Mouse (Mus musculus) gastrocnemius, postnatal 25 days (tissue): ENCODE measurements at regions not wholly inside any gene's neighbourhood (a gene's known extent, or its start where the extent isn't known, plus 50 kb on each side); places are given as distances from the start of the nearest gene placed in this dataset.

Experiments
- DNase-seq: peaks from one replicate; pipeline ENCODE4 v3.0.0; 2022

DNA sequence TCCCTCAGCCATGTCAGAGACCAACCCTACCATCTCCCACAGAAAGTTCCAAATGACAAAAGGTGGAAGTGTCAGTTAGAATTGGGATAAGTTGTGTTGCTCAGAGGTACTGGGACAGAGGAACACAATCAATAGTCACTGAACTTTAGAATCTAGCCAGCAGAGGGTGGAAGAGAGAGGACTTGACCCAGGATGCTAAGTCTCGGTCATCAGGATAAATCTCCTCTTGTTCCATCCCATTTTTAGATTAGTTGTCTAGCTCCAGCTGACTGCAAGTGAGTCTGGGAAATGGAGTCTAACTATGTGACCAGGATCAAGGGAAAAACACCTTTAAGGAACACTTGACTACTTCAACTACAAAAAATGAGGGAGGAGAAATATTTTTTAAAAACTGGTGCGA lies 91.5 kb downstream of the Fam84b start:
- DNase-seq = no peak

DNA sequence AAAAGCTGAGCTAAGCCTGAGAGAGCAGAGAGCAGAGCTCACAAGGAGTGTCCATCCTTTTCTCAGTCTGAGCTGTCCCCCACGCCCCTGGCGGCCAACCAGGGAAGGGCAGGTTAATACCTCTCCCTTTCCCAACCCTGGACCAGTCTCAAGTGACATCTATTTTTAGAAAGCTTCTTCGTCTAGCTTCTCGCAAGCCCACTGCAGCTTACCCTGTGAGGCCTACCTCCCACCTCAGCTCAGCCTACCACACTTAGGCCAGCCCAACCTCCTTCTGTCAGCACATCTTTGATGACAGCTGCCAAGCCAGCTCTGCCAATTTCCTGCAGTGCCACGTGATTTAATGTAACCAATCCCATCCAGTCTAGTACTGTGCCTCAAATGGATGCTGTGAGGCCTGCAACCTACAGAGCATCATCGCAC lies 93.6 kb downstream of the Fam84b start:
- peak; percentile 13 for DNase-seq

DNA sequence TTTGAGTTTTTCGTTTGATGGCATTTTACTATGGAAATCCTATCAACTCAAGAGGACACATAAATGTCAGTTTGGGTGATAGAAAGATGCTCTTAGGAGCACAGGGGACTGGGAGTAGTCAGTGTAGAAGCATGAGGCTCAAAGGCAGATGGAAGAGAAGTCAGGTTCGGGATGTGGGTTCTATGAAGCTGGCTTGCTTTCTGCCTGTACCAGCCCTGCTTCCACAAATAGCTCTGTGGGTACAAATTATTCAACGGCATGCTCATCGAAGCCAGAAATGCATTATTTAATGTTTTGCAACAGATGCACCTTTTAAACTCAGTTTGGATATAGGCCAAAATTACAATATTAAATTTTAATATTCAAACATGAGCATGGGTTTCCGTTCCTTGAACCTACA lies 99.3 kb downstream of the Fam84b start:
- no peak for DNase-seq

DNA sequence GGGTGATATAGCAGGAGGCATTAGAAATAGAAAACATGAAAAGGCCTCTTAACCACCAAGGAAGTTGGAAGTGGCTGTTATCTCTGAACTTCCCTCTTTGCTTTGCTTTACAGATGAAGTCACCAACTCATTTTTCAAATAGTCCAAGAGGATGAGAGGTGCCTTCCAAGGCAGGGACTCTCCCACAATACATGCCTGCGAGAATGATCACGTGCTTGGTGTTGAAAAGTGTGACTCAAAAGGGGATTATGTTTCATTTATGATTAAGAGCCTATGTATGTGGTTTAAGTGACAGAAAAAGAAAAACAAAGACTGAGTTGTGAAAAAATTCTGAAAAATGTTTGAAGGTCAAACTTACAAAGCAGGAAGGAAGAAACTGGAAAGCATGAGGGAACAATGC lies 114.0 kb downstream of the Fam84b start:
- no peak for DNase-seq

- no peak for DNase-seq
Observed at GRCm38 (mm10) chr15:60738258-60738657, 115.3 kb downstream of the Fam84b start.

DNA sequence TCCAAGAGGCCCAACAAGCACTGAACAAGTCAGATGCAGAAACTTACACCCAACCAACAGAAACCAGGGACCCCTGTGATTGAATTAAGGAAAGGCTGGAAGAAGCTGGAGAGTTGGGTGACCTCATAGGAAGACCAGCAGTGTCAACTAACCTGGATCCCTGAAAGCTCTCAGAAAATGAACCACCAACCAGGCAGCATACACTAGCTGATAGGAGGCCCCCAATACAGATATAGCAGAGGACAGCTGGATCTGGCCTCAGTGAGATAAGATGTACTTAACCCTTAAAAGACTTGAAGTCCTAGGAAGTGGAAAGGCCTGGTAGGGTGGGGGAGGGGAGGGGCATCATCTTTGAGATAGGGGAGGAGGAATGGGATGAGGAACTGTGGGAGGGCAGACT lies 121.2 kb downstream of the Fam84b start:
- no peak for DNase-seq

DNA sequence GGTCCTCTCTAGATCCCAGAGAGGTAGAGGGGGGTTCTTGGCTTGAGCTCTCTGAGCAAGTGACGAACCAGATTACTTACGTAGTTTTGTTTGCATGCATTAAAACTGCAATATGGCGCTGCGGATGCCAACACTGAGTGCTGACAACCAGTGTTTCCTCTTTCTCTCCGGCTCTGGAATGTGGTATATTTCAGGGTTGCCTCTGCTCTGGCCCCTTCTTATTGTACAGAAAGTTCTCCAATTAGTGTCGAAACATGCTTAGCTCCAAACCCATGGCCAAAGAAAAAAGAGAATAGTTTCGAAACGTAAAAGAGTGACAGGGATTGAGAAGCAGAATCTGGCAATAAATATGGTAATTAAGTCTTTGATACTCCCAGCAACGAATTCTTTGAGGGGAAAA lies 124.8 kb downstream of the Fam84b start:
- no peak for DNase-seq

DNA sequence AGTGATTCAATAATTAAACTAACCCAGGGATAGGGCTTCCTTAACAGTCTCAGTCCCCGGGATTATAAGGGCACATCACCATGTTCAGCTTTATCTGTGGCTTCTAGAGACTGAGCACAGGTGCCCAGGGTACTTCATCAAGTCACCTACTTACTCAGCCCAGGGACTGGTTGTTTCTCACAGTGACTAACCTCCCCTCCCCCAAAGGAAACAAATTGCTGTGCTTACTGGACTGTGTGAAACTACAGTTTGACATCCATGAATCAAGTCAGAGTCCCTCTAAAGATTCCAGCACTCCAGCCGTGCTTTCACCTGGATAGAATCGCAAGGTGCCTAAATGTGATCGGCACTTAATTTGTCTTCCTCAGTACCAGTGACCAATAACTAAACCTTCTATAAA lies 125.2 kb downstream of the Fam84b start:
- DNase-seq = no peak

DNA sequence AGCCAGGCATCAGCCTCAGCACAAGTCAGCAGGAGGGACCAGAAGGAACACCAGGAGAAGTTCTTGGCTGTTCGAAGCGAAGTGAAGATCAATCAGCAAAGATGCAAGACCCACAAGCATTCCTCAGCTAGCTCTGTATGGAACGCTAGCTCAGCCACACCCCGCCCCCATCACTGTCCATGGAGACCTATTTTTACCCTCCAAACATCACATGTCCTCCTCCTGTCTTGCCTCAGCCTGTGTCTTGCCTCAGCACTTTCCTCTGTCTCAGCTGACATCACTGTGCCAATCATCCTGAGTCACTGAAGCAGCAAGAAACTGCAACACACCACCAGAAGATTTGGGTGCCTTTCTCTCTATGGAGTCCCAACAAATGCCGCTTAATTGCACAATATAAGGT lies 134.2 kb downstream of the Fam84b start:
- DNase-seq = no peak

DNA sequence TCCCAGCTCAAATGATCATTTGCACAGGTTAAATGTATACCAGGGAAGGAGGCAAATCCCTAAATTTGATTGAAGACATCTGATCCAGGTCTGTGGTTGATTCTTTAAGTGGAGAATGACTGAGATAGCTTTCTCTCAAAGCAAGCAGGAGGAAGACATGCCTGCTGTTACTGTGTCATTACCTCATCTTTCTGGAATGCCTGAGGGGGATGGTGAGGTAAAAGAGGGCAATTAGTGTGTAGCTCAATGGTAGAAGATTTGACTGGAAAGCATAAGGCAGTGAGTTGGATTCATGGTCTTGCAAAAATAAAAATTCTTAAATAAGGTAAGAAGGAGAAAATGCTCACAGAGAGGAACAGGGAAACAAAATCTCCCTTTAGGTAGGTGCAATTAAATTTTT lies 144.9 kb downstream of the Fam84b start:
- no peak for DNase-seq

DNA sequence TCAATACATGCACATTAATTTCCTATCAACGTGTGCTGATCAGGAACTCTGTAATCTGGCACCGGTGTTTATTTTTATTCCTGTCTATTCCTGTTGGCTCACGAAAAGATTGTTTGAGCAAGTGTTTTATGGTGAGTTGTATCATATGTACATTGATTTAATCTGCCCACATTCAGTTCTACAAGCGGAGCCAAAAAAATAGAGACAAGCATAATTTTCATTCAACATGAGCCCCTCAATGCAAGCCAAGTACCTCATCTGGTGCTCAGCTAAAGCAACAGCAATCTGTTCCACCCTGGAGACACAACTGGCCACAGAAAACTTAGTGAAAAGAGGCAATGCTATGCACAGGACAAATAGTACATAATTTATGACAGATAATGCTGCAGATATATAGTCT lies 147.6 kb downstream of the Fam84b start:
- no peak for DNase-seq

DNA sequence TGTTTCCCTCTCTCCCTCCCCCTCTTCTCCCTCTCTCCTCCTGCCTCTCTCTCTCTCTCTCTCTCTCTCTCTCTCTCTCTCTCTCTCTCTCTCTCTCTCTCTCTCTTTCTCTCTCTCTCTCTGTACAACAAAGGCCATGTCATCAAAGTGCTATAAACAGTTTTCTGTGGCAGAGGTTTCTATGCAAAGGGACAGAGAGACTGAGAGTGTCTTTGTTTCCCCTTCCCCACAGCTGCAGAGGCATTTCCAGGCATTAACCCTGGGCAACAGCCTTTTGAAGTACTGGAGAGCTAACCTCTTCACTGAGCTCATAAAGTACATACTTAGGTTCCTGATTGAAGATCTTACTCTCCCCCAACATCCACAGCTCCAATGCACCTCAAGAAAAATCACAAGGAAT lies 152.3 kb downstream of the Fam84b start:
- DNase-seq = no peak

DNA sequence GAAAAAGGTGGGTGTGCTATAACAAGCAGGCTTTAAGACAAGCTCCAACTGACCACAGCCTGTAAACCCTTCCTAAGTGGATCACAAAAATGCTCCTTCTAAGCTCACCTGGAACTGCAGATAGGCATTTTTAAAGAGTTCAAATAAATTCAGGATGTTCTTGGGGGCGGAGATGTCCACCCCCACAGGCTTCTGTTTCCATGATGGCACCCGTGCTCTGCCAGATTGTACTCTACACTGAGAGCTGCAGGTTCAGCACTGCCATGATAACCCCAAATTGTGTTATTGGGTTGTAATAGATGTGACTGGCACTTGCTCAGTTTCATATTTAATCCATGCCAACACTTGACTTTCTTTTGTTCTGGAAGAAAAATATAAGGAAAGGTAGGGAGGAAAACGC lies 158.8 kb downstream of the Fam84b start:
- DNase-seq = no peak

DNA sequence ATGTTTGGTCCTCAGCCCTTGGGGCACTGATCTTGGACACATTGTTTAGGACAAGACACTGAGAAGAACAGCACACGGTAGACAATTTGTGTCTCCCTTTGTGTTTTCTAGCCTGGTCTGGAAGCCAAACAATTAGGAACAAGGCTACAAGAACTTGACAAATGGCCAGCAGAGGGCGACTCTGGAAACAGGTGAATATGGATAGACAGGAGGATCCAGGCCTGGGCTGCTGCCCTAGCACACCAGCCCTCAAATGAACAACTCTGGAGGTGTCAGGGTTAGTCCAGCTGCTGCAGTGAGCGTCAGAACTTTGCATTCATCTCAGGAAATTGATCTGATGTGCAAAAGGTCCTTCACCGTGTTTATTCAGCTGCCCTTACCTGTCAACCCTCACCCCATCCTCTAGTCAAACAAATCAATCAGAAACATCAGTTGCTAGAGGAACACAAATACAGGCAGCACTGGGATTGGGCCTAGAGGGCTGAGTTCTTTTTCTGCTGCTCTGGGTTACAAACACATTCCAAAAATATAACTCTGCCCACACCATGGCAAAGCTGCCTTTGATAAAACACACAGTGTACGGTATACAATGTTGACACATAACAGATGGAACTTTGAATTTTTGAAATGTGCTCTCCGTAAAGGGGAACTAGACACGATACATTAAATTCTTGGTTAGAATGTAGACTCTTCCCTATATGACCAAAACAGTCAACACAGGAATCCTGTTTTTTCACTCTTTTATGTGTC lies 159.7 kb downstream of the Fam84b start:
- DNase-seq = no peak

GRCm38 (mm10) chr15:60692718-60693597 lies 160.6 kb downstream of the Fam84b start:
- no peak for DNase-seq

- DNase-seq = no peak
Observed at GRCm38 (mm10) chr15:60692149-60692548, 161.4 kb downstream of the Fam84b start.

- no peak for DNase-seq
Observed at GRCm38 (mm10) chr15:60677397-60677796, 176.2 kb downstream of the Fam84b start.

DNA sequence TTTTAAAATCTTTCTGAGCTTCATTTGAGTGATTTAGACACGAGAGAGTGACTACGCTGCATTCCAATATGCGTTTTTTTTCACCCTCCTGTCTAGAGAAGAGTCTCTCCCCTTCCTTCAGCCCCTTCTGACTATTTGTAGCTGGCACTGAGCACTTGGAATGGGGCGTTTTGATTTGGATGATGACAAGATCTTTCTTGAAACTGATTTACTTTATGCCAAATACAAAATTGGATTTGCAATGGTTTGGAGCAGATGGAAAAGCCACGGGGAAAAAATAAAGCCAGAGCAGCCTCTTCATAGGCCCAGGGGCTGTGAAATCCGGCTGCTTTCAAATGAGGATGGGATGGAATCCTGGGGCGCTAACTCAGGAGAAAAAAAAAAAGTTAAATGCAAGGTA lies 196.0 kb downstream of the Fam84b start:
- DNase-seq = no peak

- no peak for DNase-seq
Observed at GRCm38 (mm10) chr15:60655113-60655512, 198.5 kb downstream of the Fam84b start.

DNA sequence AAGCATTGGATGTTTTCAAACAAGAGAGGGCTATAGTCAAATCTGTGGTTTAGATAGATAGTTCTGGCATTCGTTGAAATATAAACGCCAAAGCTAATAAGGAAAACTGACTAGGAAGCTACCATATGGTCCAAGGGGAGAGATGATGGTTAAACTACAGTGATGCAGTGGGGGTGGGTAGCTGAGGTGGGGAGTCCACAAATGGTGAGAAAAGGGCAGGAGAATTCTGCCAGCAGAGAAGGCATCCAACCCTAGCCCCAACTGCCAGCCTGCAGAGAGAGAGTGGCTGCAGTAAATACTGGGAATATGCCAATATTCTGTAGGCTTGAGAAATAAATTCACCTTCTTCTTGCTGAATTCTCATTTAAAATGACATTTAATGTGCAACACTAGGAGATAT lies 204.3 kb downstream of the Fam84b start:
- no peak for DNase-seq

- no peak for DNase-seq
Observed at GRCm38 (mm10) chr15:60641770-60642169, 211.8 kb downstream of the Fam84b start.

GRCm38 (mm10) chr15:60633457-60633850 lies 220.1 kb downstream of the Fam84b start:
- no peak for DNase-seq

DNA sequence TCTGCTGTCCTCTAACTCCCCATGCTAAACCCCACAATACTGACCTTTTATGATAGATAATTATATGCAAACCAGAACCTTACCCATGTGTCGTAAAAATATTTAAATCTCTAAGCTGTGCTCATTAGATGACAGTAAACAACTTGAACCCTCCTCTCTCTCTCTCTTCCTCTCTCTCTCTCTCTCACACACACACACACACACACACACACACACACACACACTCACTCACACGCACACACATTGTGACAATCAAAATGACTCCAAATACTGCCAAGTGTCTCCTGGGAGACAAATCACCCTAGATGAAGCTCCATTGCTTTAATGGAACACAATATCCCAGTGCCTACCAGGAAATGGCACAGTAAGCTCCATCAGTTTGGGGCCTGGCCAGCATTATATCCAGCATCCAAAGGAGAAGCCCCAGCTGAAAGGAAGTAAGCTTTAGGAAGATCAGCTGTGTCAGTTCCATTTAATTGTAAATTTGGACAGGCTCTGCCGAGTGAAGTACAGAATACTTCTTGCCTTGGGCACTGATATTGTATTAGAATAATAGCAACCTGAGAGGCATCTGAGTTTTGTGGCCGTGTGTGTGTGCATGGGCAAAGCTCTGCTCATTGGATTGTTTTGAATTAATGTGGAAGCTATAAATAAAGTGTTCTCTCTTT lies 220.7 kb downstream of the Fam84b start:
- no peak for DNase-seq
